Mouse (Mus musculus) ovary, postnatal 10 days (tissue): ENCODE results near the gene Gm6034.
"Not testable (repeated sequence)": the region's sequence is repeated elsewhere in the genome, so short reads cannot be mapped to it uniquely, and the experiment has no call there.

ENCODE experiments used
- DNase-seq: peaks from one replicate; pipeline ENCODE4 v3.0.0; 2022; ENCODE audit warnings: low spot score

Gm6034 gene

DNA sequence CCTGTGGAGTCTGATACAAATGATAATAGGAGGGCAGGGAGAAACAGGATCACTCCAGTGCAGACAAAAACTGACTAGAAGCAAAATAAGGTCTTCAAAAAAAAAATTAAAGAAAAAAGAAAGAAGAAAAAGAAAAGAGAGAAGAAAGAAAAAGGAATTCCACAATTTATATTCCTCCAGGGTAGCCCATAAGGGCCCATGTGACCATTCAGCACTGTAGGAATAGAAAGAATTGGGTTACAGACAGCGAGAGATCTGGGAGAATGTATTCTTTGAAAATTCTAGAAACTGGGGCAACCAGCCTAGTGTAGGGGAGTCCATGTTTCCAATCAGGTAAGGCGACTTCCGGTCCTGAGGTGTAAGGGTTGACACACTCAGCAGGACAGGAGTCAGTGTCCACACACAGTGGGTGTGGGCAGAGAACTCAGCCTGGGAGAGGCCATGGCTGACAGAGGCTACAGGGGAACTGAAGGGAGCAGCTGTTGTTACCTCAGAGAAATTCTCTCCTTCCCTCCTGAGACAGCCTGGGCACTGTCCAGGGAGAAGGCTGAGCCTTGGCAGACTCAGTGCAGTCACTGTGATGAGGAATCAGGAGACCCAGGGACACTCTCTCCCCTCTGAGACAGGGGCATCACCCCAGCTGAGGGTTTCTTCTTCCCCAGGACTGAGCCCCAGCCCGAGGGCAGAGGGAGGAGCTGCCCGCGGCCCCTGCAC is 39.9 kb downstream of the Gm6034 start:
- DNase-seq = not testable (repeated sequence)

DNA sequence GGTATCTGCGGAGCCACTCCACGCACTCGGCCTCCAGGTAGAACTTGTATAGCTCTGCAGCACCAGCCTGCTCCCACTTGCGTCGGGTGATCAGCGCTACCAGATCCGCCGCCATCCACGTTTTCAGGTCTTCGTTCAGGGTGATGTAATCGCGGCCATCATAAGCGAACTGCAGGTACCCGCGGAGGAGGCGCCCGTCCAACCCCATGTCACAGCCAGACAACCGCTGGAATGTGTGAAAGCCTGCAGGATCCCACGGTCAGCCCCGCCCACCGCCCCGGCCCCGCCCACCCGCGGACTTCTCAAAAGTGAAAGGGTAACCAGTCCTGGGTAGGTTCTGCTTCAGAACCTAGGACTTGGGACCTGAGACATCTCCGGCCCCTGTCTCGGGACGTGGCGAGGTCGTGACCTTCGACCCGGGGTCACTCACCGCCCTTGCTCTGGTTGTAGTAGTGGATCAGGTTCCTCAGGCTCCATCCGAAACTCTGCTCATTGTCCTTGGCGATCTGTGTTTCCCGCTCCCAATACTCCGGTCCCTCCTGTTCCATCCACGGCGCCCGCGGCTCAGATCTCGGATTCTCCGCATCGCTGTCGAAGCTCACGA is 40.6 kb downstream of the Gm6034 start:
- DNase-seq = no peak

- DNase-seq = no peak
Measured at GRCm38 (mm10) chr17:36083870-36084451, 41.2 kb downstream of the Gm6034 start.

DNA sequence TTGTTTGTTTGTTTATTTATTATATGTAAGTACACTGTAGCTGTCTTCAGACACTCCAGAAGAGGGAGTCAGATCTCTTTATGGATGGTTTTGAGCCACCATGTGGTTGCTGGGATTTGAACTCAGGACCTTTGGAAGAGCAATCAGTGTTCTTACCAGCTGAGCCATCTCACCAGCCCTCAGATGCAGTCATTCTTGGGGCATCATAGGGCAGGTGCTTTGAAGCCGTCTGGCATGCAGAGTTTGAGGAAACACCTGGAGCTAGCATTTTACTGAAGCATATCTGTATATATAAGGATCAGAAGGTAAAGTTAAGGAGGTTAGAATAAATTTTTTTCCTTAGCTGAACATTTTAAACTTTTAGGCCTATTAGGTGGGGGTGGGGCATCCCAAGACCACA is 43.2 kb downstream of the Gm6034 start:
- not testable (repeated sequence) for DNase-seq

DNA sequence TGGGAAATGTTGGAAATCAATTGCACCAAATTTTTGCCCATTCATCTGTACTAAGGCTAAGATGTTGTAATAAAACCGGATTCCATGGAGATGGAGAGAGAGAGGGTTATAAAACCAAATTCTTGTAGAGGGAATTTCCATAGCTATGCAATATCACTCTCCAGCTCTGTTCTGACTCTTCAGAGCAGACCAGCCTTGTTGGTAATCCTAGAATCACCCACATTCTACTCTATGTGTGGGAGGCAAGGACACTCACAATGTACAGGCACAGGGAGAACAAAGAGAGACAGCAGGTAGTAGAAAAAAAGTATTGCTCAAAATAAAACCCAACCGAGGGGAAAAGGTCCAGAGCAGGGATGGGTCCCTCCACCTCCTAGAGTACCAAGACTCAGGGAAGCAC is 49.2 kb downstream of the Gm6034 start:
- not testable (repeated sequence) for DNase-seq

GRCm38 (mm10) chr17:36092520-36092919 is 49.8 kb downstream of the Gm6034 start:
- not testable (repeated sequence) for DNase-seq

DNA sequence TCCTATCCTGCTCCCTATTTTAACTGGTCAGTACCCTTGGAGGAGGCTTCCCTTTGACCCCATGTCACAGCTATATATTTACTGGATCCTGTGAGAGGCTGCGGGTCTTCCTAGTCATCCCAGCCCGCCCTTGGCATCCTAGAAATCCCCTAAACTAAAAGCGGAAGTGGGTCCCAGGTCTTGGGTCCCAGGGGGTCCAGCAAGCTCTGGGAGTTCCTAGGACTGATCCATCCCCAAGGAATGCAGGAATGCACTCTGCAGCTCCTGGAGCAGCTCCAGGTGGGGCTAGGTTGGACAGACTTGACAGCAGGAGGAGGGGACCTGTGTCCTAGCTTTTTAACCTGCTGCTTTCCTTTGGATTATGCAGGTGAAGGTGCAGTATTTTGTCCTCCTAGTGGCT is 51.2 kb downstream of the Gm6034 start:
- no peak for DNase-seq

DNA sequence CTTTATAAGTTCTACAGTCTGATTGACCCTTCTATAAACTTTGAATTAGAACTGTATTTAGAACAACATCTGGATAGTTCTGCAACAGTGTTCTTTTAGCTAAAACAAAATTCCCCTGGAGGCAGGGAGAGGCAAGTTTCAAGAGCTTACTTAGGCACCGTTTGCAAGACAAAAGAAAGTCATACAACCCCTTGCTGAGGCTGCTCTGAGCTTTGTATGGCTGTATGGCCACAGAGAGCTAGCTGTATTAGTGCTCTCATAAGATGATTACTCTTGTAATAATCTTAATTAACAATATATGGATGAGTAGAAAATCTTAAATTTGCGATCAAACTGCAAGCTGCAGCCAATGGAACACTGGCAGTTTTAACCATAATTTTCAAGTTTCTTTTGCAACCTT is 56.8 kb downstream of the Gm6034 start:
- not testable (repeated sequence) for DNase-seq

DNA sequence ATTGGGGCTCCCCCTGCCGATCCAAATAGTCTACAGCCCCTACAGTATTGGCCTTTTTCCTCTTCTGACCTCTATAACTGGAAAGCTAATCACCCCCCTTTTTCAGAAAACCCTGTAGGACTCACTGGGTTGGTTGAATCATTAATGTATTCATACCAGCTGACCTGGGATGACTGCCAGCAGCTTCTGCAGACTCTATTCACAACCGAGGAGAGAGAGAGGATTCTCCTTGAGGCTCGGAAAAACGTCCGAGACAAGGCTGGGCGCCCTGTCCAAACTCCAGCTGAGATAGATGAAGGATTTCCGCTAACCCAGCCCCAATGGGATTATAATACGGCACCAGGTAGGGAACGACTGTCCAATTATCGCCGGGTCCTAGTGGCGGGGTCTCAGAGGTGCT is 59.3 kb downstream of the Gm6034 start:
- DNase-seq = not testable (repeated sequence)
